Mouse (Mus musculus): ENCODE results near the gene Tmprss7. TPM values are rescaled to one million over a fixed set of nuclear protein-coding genes. Genes with fewer than 3 reads are reported as not detected.

The Tmprss7 gene
- total RNA-seq, 2 experiments from 2014 or later: not detected

GRCm38 (mm10) chr16:45670005-45670404 is 23.5 kb downstream of the Tmprss7 start:
- Histone ChIP-seq H3K4me3 (no peak overlapping the region), H3K27ac (no peak overlapping the region)
- DNase-seq: no peak
- no peak for TF ChIP-seq CTCF (IDR thresholded peaks at IDR 0.05)
- intact Hi-C loops (cut with DNase I): no loop called here

- TF ChIP-seq CTCF (IDR thresholded peaks at IDR 0.05): no peak
- H3K27ac ChIP-seq: no peak overlapping the region
- H3K4me3 ChIP-seq: no peak overlapping the region
- intact Hi-C loops (cut with DNase I): no loop called here
- no peak for DNase-seq
These were observed 25.3 kb downstream of the Tmprss7 start for GRCm38 (mm10) chr16:45668178-45668577.

GRCm38 (mm10) chr16:45666136-45666535 is 27.3 kb downstream of the Tmprss7 start:
- no peak for DNase-seq
- H3K27ac ChIP-seq: no peak overlapping the region
- intact Hi-C loops (cut with DNase I): no loop called here
- no peak for TF ChIP-seq CTCF (IDR thresholded peaks at IDR 0.05)
- H3K4me3 ChIP-seq: no peak overlapping the region

- H3K27ac ChIP-seq: no peak overlapping the region
- no peak overlapping the region for H3K4me3 ChIP-seq
- no peak for TF ChIP-seq CTCF (IDR thresholded peaks at IDR 0.05)
- intact Hi-C loops (cut with DNase I): no loop called here
- DNase-seq: no peak
These were observed 31.1 kb downstream of the Tmprss7 start for GRCm38 (mm10) chr16:45662381-45662780.

GRCm38 (mm10) chr16:45659596-45659995 is 33.9 kb downstream of the Tmprss7 start:
- H3K4me3 ChIP-seq: no peak overlapping the region
- no peak for TF ChIP-seq CTCF (IDR thresholded peaks at IDR 0.05)
- DNase-seq: no peak
- intact Hi-C loops (cut with DNase I): no loop called here
- H3K27ac ChIP-seq: no peak overlapping the region

- intact Hi-C loops (cut with DNase I): no loop called here
- no peak for DNase-seq
- Histone ChIP-seq H3K4me3 (no peak overlapping the region), H3K27ac (no peak overlapping the region)
- TF ChIP-seq CTCF (IDR thresholded peaks at IDR 0.05): no peak
These were observed 35.2 kb downstream of the Tmprss7 start for GRCm38 (mm10) chr16:45658248-45658647.

- no peak for DNase-seq
- no peak for TF ChIP-seq CTCF (IDR thresholded peaks at IDR 0.05)
- intact Hi-C loops (cut with DNase I): no loop called here
- Histone ChIP-seq H3K27ac (no peak overlapping the region), H3K4me3 (no peak overlapping the region)
These were observed 35.8 kb downstream of the Tmprss7 start for GRCm38 (mm10) chr16:45657574-45658159.

GRCm38 (mm10) chr16:45654465-45654864 is 39.0 kb downstream of the Tmprss7 start:
- Histone ChIP-seq H3K27ac (no peak overlapping the region), H3K4me3 (no peak overlapping the region)
- DNase-seq: no peak
- no peak for TF ChIP-seq CTCF (IDR thresholded peaks at IDR 0.05)
- intact Hi-C loops (cut with DNase I): no loop called here

GRCm38 (mm10) chr16:45653934-45654332 is 39.5 kb downstream of the Tmprss7 start, which contains the start of gene BC016579:
BC016579 (minus strand) TSS chr16:45654068.
- TF ChIP-seq CTCF (IDR thresholded peaks at IDR 0.05): no peak
- peak within 1 kb of the TSS; percentile 56 for H3K4me3 ChIP-seq
- no peak for DNase-seq
- H3K27ac ChIP-seq: no peak within 1 kb of the TSS
- intact Hi-C loops (cut with DNase I): no loop called here

GRCm38 (mm10) chr16:45653009-45653933 is 40.2 kb downstream of the Tmprss7 start:
- H3K4me3 ChIP-seq: peak overlapping the region; percentile 56
- intact Hi-C loops (cut with DNase I): no loop called here
- no peak for DNase-seq
- H3K27ac ChIP-seq: no peak overlapping the region
- no peak for TF ChIP-seq CTCF (IDR thresholded peaks at IDR 0.05)

- Histone ChIP-seq H3K27ac (no peak overlapping the region), H3K4me3 (no peak overlapping the region)
- DNase-seq: no peak
- no peak for TF ChIP-seq CTCF (IDR thresholded peaks at IDR 0.05)
- intact Hi-C loops (cut with DNase I): no loop called here
These were observed 42.0 kb downstream of the Tmprss7 start for GRCm38 (mm10) chr16:45651497-45651896.

- no peak overlapping the region for H3K27ac ChIP-seq
- DNase-seq: peak; percentile 30
- no peak for TF ChIP-seq CTCF (IDR thresholded peaks at IDR 0.05)
These were observed 49.1 kb downstream of the Tmprss7 start for GRCm38 (mm10) chr16:45644380-45644779.

GRCm38 (mm10) chr16:45643944-45644343 is 49.5 kb downstream of the Tmprss7 start:
- intact Hi-C loops (cut with DNase I): no loop called here
- H3K27ac ChIP-seq: no peak overlapping the region

More at GRCm38 (mm10) chr16:45644380-45644779, 49.1 kb downstream of the Tmprss7 start:
- intact Hi-C loops (cut with DNase I): no loop called here
- H3K4me3 ChIP-seq: no peak overlapping the region

More at GRCm38 (mm10) chr16:45643944-45644343, 49.5 kb downstream of the Tmprss7 start:
- no peak overlapping the region for H3K4me3 ChIP-seq
- no peak for TF ChIP-seq CTCF (IDR thresholded peaks at IDR 0.05)
- no peak for DNase-seq

Data from gastrocnemius, adult 2 months (tissue).